Mouse (Mus musculus) splenic B cell, adult 2 months (primary cell): ENCODE measurements around the gene Smg7.

Experiments used
- DNase-seq: peaks from one replicate; pipeline ENCODE4 v3.0.0-alpha.2; 2011; ENCODE audit warnings: low read depth, low spot score
- H3K27me3 ChIP-seq: 2 replicates; pipeline ENCODE4 v1.6.1; 2012; ENCODE audit warnings: mild to moderate bottlenecking, low read length, moderate library complexity, mixed read lengths; ENCODE audit not compliant: control insufficient read depth, poor library complexity, insufficient read depth, severe bottlenecking
- H3K36me3 ChIP-seq: 2 replicates; pipeline ENCODE4 v1.6.1; 2012; ENCODE audit warnings: mild to moderate bottlenecking, low read length, moderate library complexity, mixed read lengths; ENCODE audit not compliant: control insufficient read depth, poor library complexity, insufficient read depth, severe bottlenecking

The Smg7 gene

DNA sequence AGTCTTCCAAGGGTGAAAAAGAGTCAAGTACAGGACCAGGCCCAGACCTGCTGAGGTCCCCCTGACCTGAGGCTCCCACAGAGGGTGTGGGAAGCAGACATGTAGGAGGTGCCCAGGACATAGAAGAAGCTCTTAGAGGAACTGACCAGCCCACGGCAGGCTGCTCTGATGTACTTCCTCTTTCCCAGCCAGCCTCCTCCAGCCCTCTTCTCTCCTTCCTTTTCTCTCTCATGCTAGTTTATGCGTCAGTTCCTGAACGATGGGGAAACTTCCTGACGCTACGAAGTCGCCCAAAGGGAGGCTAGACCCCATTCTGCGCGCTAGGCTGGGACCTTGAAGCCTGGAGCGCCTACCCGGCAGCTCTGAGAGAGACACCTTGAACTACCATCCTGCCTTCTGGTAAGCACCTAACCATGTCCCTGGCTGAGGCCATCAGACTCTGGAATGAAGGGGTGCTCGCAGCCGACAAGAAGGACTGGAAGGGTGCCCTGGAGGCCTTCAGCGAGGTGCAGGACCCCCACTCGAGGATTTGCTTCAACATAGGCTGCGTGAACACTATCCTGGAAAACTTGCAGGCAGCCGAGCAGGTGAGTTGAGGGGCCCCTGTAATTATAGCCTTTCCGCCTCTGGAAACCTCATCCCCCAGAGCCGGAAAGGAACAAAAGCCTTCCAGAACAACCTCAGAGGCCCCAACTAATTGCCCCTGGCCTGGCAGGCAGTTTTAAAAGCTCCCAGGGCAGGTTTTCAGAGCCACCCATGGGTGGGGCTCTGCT lies 94.6 kb downstream of the Smg7 start:
- peak; percentile 83 for DNase-seq
- peaks cover 5% of the 10 kb centered on the region for H3K36me3 ChIP-seq
- no peaks in the 10 kb centered on the region for H3K27me3 ChIP-seq

DNA sequence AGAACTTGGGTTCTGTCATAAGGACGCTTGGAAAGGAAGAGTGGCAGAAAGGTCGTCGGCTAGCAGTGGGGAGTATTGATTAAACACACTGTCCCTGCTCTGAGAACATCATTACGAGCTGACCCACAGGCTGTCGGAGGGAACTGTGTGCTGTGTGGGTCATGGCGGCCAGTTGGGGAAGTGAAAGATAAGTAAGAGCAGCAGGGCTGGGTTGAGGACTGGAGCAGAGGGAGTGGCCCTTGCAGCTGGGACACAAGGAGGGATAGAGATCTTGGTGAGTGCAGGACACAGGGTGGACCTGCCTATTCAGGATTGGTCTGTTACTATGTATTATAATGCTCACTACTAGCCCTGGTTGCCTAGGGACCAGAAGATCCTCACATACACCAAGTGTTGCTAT lies 97.5 kb downstream of the Smg7 start:
- Histone ChIP-seq H3K27me3 (no peaks in the 10 kb centered on the region), H3K36me3 (no peaks in the 10 kb centered on the region; the same call in 1 of the 2 replicates)
- DNase-seq = no peak

DNA sequence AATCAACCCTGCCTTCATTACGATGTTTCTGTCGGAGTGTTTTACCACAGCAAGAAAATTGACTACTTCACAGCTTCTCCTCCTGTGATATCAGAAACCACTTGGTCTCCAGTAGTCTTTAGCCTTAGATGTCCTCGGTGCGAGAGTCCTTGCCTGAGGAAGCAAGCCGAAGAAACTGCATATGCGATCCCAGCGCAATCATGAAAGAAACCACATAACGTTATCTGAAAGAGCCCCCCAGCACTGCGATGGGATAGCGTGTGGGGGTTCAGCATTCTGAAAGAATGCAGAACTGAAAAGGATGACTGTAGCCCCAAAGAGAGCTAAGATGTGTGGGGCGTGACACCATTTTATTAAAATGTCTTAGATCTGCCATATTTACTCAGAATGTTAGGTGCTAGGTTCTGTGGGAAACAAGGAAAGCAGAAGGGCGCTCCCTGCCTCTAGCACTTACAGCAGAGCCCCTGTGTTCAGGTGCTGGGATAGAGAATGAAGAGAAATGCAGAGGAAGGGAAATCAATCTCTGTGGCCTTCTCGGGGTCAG lies 101.7 kb downstream of the Smg7 start:
- no peak for DNase-seq
- Histone ChIP-seq H3K27me3 (no peaks in the 10 kb centered on the region), H3K36me3 (no peaks in the 10 kb centered on the region)

DNA sequence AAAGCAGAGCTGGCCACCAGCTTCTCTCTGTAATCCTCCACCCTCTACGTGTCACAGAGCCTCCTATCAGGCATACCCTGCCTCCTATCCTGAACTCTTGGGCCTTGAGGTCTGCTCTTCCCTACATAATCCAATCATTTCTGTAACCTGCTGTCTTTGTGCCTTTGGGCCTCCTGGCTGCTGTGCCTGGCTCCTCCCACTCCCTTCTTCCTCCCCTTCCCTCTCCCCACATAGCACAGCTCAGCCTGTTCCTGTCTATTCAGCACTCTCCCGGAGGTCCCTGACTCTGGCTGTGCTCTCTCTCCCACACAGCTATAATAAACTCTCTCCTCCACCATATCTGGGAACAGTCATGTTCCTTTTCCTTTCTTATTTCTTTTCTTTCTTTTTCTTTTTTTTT lies 102.5 kb downstream of the Smg7 start, which contains the start of gene Ncf2:
TSS of gene Ncf2 (plus strand) at position 298 of the 400 bp plus-strand sequence.
- no peak for DNase-seq
- Histone ChIP-seq H3K27me3 (no peaks in the 10 kb centered on the region), H3K36me3 (no peaks in the 10 kb centered on the region)

DNA sequence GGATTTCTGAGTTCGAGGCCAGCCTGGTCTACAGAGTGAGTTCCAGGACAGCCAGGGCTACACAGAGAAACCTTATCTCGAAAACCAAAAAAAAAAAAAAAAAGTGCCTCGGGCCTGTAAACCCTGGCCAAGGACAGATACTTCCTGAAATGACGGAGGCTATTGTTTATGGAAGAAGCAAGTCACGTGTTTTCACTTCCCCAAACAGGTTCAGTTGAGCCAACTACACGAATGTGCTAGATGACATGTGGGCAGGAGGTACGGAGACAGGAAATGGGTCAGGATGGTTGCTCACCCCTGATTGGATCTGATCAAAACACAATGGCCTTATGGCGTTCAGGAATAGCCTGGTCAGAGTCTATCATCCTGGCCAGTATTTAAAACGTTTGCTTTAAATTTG lies 104.3 kb downstream of the Smg7 start:
- DNase-seq = peak; percentile 94
- no peaks in the 10 kb centered on the region for H3K36me3 ChIP-seq

DNA sequence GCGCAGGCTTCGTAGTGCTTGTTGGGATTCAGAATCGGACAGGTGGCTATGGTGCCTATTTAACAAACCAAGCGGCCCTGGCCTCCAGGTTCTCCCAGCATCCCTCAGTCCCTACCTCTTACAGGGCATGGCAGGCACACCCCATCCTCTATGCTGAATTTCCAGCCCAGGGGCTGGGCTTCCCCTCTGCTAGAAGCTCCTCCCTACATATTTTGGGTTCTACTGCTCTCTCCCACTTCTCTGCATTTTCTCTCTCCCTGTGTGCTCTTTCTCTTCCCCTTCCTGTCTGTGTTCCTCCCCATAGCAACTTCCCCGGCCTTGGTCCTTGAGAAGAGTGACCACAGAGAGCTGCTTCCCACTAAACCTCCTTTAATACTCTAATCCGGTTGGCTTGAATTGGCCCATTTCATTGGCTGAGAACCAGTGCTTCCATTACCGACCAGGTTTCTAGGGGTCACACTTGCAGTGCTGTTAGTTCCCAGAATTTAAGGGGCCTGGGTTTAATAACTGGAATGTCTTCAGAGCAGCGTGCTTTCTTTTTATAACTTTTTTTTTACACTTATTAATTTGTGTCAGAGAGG lies 105.7 kb downstream of the Smg7 start:
- no peak for DNase-seq
- Histone ChIP-seq H3K27me3 (no peaks in the 10 kb centered on the region), H3K36me3 (no peaks in the 10 kb centered on the region)

More for the DNA sequence above, 104.3 kb downstream of the Smg7 start:
- H3K27me3 ChIP-seq = no peaks in the 10 kb centered on the region

DNA sequence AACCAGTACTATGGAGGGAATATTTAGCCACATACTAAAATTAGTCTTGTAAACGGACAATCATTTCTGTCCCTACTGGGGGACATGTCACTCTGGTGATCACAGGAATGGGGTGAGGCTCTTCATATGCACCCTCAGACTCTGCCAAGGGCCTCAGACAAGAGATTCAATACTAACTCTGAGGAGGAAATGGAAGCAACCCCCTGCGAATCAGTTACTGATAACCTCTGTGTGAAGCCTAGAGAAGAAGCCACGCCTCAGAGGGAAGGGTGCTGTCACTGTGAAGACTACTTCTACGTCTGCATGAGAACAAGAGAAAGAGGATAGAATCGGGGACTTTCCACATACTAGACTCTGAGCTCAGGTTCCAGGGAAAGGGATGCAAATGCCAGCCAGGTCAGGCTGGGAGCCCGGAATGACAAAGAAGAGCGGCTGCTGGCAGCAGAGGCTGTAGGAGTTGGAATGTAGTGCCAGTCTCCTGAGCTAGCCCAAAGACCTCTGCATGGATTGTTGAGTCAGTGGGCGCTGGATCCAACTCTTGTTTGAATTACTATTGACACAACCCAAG lies 106.7 kb downstream of the Smg7 start:
- DNase-seq = no peak
- H3K36me3 ChIP-seq = no peaks in the 10 kb centered on the region
- H3K27me3 ChIP-seq = no peaks in the 10 kb centered on the region

DNA sequence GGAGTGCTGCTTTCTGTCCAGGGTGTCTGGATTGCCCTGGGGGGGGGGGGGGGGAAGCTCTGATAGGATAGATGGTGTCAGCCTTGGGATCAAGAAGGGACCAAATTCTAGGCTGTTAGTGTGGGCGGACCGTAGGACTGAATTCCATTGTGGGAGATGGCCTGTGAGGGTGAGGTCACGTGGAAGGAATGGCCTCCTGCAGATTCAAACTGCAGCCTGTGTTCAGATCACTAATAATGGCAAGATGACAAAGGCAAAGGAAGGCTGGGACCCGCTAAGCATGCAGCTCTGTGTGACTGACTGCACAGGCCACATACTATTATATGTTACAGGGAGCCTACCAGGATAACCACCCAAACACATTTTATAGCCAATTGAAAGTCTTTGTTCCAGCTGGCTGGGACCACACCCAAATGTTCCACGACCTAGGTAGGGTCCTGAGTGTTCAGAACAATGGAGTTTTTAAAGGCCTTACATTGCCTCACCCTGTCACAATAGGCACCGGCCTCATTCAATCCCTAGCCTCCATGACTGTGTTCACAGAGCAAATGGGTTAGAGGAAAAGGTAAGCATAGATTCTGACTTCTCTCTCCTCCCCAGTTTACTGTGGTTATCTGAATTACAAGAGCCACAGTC lies 108.8 kb downstream of the Smg7 start:
- H3K36me3 ChIP-seq = no peaks in the 10 kb centered on the region
- H3K27me3 ChIP-seq = no peaks in the 10 kb centered on the region
- no peak for DNase-seq

DNA sequence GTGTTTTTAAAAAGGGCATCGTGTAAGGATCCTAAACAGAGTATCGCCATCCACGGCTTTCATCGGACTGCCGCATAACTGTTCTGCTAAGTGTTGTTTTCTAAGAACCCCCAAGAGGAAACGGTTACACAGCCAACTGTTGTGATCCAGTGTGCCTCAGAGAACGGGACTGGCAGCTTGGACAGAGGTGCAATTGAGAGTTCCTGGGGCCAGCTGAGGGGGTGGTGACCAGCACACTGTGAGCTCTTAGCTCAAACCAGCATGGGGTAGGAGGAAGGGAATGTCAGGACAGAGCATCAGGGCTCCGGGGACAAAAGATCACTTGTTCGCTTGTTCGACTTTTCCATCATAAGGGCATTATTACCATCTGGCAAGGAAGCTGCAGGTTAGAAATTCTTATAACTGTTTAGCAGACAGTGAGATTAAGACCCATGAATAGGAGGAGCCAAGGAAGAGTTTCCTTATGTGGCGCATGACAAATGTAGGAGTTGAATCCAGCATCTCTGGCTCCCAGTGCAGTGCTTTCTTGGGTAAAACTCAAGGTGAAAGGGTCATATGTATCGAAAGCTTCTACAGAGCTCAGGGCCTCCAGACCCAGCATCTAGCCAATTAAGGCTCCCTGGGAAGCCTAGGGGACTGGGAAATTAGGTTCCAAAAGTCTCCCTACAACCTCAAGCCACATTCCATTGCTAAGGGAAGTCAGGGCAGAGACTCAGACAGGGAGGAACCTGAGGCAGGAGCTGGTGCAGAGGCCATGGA lies 109.5 kb downstream of the Smg7 start:
- Histone ChIP-seq H3K27me3 (no peaks in the 10 kb centered on the region), H3K36me3 (no peaks in the 10 kb centered on the region)
- no peak for DNase-seq

DNA sequence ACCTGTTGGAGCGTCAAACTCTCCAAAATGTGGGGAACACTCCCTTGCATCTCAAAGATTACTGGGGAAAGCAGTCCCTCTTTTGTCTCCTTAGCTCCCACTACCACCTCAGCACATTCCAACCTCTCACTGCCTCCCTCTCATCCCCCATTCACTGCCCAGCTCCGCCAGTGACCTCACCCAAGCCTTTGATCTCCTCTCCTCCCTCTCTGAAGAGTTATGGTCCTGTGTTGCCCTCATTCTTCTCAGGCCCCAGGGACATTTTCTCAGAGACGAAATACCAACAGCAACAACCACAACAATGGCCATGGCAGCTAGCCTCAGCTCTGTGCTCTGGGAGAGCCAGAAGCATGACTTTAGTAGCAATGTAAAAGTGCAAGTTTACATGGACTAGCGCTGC lies 111.2 kb downstream of the Smg7 start:
- Histone ChIP-seq H3K36me3 (no peaks in the 10 kb centered on the region), H3K27me3 (no peaks in the 10 kb centered on the region)
- no peak for DNase-seq

DNA sequence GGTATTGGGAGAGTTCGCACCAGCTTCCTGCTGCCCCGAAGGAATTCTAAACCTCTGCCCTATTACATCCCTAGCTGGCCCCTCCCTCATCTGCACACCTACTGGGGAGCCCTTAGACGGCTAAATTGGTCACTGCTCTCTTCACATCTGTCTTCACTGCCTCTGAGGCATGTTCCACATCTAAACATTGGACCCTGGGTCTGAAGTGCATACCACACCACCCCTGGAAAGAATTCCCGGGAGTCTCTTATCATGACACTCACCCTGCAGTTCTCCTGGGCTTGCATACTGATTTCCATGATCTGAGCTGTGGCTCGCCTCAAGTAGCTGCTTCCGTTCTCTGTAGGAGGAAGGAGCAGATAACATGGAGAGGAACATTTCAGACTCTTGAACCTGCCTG lies 111.6 kb downstream of the Smg7 start:
- Histone ChIP-seq H3K36me3 (no peaks in the 10 kb centered on the region), H3K27me3 (no peaks in the 10 kb centered on the region)
- DNase-seq = no peak

DNA sequence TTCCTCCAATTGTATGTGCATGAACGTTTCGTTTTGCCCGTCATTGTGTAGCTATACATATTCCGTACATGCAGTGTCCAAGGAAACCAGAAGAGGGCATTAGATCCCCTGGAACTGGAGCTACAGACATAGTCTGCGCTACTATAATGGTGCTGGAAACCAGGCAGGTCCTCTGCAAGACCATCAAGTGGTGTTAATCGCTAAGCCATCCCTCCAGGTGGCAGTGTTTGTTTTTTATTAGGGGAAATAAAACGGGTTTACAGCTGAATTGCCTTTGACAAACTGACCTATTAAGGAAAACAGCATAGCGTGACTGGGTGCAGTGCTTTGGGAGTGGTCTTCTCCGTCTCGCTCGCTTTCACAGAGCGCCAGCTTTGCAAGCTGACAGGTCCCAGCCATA lies 112.2 kb downstream of the Smg7 start:
- Histone ChIP-seq H3K36me3 (no peaks in the 10 kb centered on the region), H3K27me3 (no peaks in the 10 kb centered on the region)
- DNase-seq = peak; percentile 82

DNA sequence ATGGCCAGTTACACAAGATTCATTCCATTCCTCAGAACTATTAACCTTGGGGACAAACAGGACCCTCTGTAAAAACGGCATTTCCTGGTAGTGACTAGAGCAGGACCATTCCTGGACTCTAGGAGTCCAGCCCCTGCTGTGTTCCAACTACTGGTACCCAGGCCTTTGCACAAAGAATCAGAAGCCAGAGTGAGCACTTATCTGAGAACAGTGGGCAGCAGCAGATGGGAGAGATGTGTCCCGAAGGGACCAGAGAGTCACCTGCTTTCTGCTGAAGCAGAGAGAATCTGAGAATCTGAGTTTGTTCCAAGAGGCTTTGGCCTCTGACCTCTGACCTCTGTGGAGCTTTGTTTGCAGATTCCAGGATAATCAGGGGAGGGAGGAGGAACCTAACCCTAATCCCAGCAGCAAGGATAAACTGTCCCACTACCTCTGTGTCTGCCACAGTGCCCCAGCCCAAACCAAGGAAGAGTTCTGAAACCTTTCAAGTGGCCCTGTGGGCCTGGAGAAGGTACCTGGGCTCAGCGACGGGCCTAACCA lies 114.3 kb downstream of the Smg7 start:
- H3K27me3 ChIP-seq = no peaks in the 10 kb centered on the region
- DNase-seq = no peak
- H3K36me3 ChIP-seq = no peaks in the 10 kb centered on the region
